Mouse (Mus musculus) brain, embryonic 18.5 days (tissue): ENCODE measurements around the gene Serpinb1a.

Source experiments
- DNase-seq: peaks from one replicate; pipeline ENCODE4 v3.0.0-alpha.2; 2012; ENCODE audit warnings: low read depth, low spot score

Serpinb1a gene

GRCm38 (mm10) chr13:32799131-32799530 is 51.9 kb downstream of the Serpinb1a start:
- DNase-seq = no peak

GRCm38 (mm10) chr13:32797085-32797484 is 53.9 kb downstream of the Serpinb1a start:
- no peak for DNase-seq

GRCm38 (mm10) chr13:32795166-32795565 is 55.8 kb downstream of the Serpinb1a start:
- DNase-seq = no peak

- no peak for DNase-seq
Observed at GRCm38 (mm10) chr13:32794619-32795018, 56.4 kb downstream of the Serpinb1a start.
